14 mouse cellular contexts compared by ENCODE assay signal in genomic region chr2:38866711-38867110, GRCm38 (mm10).
A peak's percentile ranks its signal among the peaks of the same experiment; 100 is the strongest.
DNase-seq lines count a peak whose midpoint lies in the region; ATAC-seq and TF ChIP-seq lines count a peak whose summit lies in the region.
"Had no signal": no experiment of that assay in that cellular context is flagged by ENCODE, and none has a peak within 500 bp of the region (broad histone marks: within the 10 kb centered on the region; RNA-seq: fewer than 3 reads in every experiment).

No protein-coding gene starts in this region.

- H3K36me3 ChIP-seq in kidney, embryonic 15.5 days, result peaks cover 19% of the 10 kb centered on the region; the same call in 1 of the 2 replicates
- H3K36me3 ChIP-seq in midbrain, postnatal 0 days (ENCODE audit: insufficient read depth, low read length), result no peaks in the 10 kb centered on the region
- H3K36me3 ChIP-seq: forebrain, embryonic 15.5 days; liver, embryonic 15.5 days had no signal

- ATAC-seq in kidney, embryonic 15.5 days (replicated peaks; ENCODE audit: low FRiP score), result no peak
- ATAC-seq in midbrain, postnatal 0 days (ENCODE audit: low FRiP score), result no peak
- ATAC-seq: forebrain, embryonic 15.5 days; intestine, embryonic 16.5 days had no signal

- no peak overlapping the region for H3K9ac ChIP-seq in kidney, embryonic 15.5 days
- H3K9ac ChIP-seq in midbrain, postnatal 0 days (replicated peaks; ENCODE audit: low read length, poor library complexity, severe bottlenecking), result no peak overlapping the region
- H3K9ac ChIP-seq: forebrain, embryonic 15.5 days; hindbrain, embryonic 12.5 days; liver, embryonic 15.5 days had no signal

- H3K27ac ChIP-seq in kidney, embryonic 15.5 days, result no peak overlapping the region
- no peak overlapping the region for H3K27ac ChIP-seq in midbrain, postnatal 0 days (ENCODE audit: low read depth, low read length)
- H3K27ac ChIP-seq: forebrain, embryonic 15.5 days; heart, adult 2 months; hindbrain, embryonic 12.5 days; liver, embryonic 15.5 days had no signal

- DNase-seq in lung, postnatal 25 days (ENCODE audit: low spot score), result peak; percentile 17
- no peak for DNase-seq in lung, postnatal 10 days
- peak; percentile 73 for DNase-seq in NIH3T3 (ENCODE audit: low read depth)
- DNase-seq in fat pad, adult 2 months (ENCODE audit: extremely low read depth, low read depth, low spot score), result peak; percentile 66
- DNase-seq in skeletal muscle tissue, adult 2 months (ENCODE audit: low read depth, low spot score), result peak; percentile 14
- no peak for DNase-seq in midbrain, postnatal 0 days (ENCODE audit: low spot score)
- DNase-seq: cerebellum, adult 8-10 months; kidney, postnatal 25 days had no signal

- no peaks in the 10 kb centered on the region for H3K27me3 ChIP-seq in kidney, embryonic 15.5 days
- H3K27me3 ChIP-seq in midbrain, postnatal 0 days (ENCODE audit: insufficient read depth, low read length), result no peaks in the 10 kb centered on the region
- H3K27me3 ChIP-seq: forebrain, embryonic 15.5 days; hindbrain, embryonic 12.5 days; liver, embryonic 15.5 days had no signal

- H3K4me2 ChIP-seq in kidney, embryonic 15.5 days, result no peak overlapping the region
- no peak overlapping the region for H3K4me2 ChIP-seq in midbrain, postnatal 0 days (ENCODE audit: low read depth, low read length, poor library complexity, severe bottlenecking)
- H3K4me2 ChIP-seq: forebrain, embryonic 15.5 days; hindbrain, embryonic 12.5 days; liver, embryonic 15.5 days had no signal

- 76% methylated on average over 1 of the region's 1 CpGs for WGBS in kidney, embryonic 15.5 days
- WGBS in midbrain, postnatal 0 days, result 80% methylated on average over 1 of the region's 1 CpGs

- H3K4me3 ChIP-seq in kidney, embryonic 15.5 days (replicated peaks), result no peak overlapping the region
- no peak overlapping the region for H3K4me3 ChIP-seq in midbrain, postnatal 0 days (ENCODE audit: low read depth, low read length)
- H3K4me3 ChIP-seq: forebrain, embryonic 15.5 days; heart, adult 2 months; hindbrain, embryonic 12.5 days; liver, embryonic 15.5 days had no signal

- no peaks in the 10 kb centered on the region for H3K4me1 ChIP-seq in kidney, embryonic 15.5 days
- H3K4me1 ChIP-seq in midbrain, postnatal 0 days (ENCODE audit: insufficient read depth, low read length), result no peaks in the 10 kb centered on the region
- H3K4me1 ChIP-seq: forebrain, embryonic 15.5 days; hindbrain, embryonic 12.5 days; liver, embryonic 15.5 days had no signal

- H3K9me3 ChIP-seq in kidney, embryonic 15.5 days (replicated peaks), result no peaks in the 10 kb centered on the region
- H3K9me3 ChIP-seq in midbrain, postnatal 0 days (ENCODE audit: low read length), result no peaks in the 10 kb centered on the region
- H3K9me3 ChIP-seq: forebrain, embryonic 15.5 days; hindbrain, embryonic 12.5 days; liver, embryonic 15.5 days had no signal

- no peak for TF ChIP-seq CTCF in midbrain, postnatal 0 days (IDR thresholded peaks at IDR 0.05)

Comparison
In these comparisons a context has a peak if more than half of its experiments do, and no peak if none do; other contexts are left out.
1. DNase-seq: peak in lung, postnatal 25 days (single experiment), NIH3T3 (single experiment), fat pad, adult 2 months (single experiment) and skeletal muscle tissue, adult 2 months (single experiment); none in lung, postnatal 10 days (single experiment) and midbrain, postnatal 0 days (single experiment).